Mouse (Mus musculus) megakaryocyte, adult 5-6 weeks (primary cell): ENCODE results near the gene Slc25a43. TPM values are rescaled to one million over a fixed set of nuclear protein-coding genes. Genes with fewer than 3 reads are reported as not detected.
"Not testable (repeated sequence)": the region's sequence is repeated elsewhere in the genome, so short reads cannot be mapped to it uniquely, and the experiment has no call there.

ENCODE experiments used
- ATAC-seq: 2 replicates; pipeline ENCODE4 v1.8.0; 2016; ENCODE audit warnings: mild to moderate bottlenecking, inconsistent platforms; ENCODE audit not compliant: poor library complexity, severe bottlenecking
- total RNA-seq, 2 experiments: library from RNA; stranded (forward) in 1 of 2; stranded (reverse) in 1 of 2; fragments of 153-499, 151-499 nt in 1 of 2; fragments of 221-1000, 200-1000 nt in 1 of 2; gene quantifications; 2 replicates each; pipeline versions ENCODE4 v1.2.3 to v1.2.4; 2015 to 2017

The Slc25a43 gene
- total RNA-seq, 2 experiments from 2014 or later: 1.3 to 3.9 TPM

DNA sequence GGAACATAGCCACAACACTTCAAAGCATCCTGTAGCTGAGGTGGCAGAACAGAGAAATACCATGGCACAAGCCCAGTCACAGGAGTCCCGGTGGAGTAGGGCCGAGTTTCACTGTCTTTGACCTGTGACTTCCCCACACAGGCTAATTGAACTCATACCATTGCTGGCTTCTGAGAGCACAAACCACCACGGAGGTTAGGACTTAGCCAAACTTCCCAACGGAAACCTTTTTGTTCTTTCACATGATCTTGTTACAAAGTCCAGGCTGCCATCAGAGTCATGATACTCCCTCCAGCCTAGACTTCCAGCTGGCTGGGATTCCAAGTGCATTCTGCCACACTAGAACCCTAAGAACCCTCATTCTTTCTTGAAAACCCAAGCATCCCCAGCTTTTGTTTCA, 34.2 kb downstream of the Slc25a43 start:
- ATAC-seq: no peak

DNA sequence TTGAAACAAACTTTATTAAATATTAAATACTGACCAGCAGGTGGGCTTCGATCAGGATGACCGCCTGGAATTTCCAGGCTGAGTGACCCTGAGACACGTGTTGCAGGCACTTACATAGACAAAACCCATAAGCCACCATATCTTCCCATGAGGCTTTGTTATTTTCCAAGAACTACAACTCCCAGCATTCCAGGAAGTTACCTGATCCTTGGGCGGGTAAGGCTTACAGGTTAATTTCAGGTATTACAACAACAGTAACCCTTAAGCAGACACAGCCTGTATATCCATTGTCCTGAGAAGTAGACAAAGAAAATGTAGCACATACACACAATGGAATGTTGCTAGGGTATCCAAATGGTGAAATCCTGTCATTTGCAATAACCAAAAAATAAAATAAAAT, 45.9 kb downstream of the Slc25a43 start:
- no peak for ATAC-seq

DNA sequence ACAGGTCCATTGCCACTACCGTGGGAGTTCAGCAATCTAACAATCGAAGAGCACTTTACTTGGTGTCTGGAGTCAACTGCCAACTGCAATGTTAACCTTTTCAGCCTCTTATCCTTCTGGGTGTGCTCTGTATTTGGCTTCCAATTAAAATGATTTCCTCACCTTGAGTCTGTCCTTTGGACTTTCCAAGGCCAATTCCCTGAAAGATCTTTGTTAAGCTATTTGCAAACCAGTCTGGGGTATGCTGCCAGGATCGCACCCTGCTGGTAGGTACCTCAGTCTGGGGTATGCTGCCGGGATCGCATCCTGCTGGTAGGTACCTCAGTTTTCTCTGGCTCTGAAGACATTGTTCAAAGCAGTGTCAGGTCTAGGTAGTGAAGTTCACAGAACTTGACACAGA, 51.1 kb downstream of the Slc25a43 start:
- no peak for ATAC-seq

GRCm38 (mm10) chrX:36795424-36796162, 52.1 kb downstream of the Slc25a43 start, which contains the start of gene Slc25a5:
Gene Slc25a5, plus strand, starts transcription at chrX:36795651.
- peak; percentile 96 for ATAC-seq

DNA sequence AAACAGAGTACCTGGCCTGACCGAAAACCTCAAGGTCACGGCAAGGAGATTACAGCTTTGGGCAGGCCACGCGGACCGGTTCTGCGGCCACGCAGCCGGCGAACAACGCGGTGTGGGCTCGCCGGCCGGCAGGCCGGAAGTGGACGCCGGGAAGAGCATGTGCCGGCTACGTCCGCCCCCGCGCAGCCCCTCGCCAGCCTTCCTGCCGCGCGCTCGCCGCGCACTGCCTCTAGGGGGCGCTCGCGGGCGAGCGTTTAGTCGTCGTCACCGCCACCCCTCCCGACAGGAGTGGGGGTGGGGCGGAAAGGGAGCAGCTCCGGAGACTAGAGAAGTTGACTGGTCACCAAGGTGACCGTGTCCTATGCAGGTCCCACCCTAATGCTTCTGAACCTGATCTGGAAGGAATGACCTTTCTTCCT, 52.7 kb downstream of the Slc25a43 start:
- ATAC-seq: peak; percentile 82

DNA sequence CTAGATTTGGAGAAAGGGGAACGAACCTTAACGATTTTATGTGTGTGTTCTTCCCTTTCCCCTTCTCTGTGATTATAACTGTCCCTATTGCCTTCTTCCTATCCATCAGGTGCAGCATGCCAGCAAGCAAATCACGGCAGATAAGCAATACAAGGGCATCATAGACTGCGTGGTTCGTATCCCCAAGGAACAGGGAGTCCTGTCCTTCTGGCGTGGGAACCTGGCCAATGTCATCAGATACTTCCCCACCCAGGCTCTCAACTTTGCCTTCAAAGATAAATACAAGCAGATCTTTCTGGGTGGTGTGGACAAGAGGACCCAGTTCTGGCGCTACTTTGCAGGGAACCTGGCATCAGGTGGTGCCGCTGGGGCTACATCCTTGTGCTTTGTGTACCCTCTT, 53.3 kb downstream of the Slc25a43 start:
- ATAC-seq: not testable (repeated sequence)

DNA sequence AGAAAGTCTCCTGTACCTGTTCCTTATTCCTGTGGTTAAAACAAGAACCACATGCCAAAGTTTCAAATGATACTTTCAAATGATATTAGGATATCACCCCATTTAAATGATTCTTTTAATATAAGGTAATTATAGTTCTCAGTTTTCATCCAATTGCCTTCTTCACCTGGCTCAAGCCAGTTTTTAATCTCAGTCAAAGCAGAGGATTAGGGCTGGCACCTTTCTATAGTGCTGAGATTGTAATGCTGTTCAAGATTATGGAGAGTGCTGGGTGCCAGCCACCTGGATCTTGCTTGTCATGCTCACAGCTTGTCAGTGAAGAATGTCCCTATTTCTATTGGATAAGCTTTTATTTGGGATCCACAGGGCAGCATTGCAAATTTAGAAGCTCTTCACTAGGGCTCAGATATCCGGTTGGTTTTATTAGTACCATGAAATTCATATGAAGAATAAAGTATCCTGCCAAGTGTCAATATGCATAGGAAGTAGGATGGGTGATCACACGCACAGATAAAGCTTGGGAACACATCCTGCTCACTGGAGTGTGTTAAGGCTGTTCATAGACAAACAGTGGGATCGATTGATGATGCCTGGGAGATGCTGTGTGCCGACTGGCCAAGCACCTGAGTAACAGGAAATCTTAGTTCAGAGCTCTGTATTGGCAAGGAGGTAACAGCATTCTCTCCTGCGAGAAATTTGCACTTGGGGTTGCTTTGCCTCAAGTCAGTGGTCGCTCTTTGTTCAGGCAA, 55.8 kb downstream of the Slc25a43 start:
- no peak for ATAC-seq

DNA sequence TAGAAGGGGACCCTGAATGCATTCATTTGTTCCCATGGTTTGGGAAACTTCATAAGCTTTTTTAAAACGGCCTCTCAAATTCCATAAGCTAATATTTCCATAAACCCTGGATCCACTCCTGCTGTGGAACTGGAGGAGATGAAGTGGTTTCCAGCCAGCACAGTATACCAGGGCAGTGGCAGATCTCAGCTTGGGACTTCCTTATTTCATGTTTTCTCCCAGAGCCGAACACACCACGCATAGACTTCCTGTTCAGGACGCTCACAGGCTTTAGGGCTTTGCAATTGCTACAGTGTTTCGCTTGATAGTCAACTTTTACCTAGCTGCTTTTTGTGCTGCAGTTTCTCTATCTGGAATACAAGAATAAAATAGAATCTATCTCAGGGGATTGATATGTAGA, 59.7 kb downstream of the Slc25a43 start:
- ATAC-seq: peak; percentile 62

- no peak for ATAC-seq
These were observed 60.7 kb downstream of the Slc25a43 start for GRCm38 (mm10) chrX:36804196-36804595.

- ATAC-seq: no peak
These were observed 62.2 kb downstream of the Slc25a43 start for GRCm38 (mm10) chrX:36805466-36806235.

DNA sequence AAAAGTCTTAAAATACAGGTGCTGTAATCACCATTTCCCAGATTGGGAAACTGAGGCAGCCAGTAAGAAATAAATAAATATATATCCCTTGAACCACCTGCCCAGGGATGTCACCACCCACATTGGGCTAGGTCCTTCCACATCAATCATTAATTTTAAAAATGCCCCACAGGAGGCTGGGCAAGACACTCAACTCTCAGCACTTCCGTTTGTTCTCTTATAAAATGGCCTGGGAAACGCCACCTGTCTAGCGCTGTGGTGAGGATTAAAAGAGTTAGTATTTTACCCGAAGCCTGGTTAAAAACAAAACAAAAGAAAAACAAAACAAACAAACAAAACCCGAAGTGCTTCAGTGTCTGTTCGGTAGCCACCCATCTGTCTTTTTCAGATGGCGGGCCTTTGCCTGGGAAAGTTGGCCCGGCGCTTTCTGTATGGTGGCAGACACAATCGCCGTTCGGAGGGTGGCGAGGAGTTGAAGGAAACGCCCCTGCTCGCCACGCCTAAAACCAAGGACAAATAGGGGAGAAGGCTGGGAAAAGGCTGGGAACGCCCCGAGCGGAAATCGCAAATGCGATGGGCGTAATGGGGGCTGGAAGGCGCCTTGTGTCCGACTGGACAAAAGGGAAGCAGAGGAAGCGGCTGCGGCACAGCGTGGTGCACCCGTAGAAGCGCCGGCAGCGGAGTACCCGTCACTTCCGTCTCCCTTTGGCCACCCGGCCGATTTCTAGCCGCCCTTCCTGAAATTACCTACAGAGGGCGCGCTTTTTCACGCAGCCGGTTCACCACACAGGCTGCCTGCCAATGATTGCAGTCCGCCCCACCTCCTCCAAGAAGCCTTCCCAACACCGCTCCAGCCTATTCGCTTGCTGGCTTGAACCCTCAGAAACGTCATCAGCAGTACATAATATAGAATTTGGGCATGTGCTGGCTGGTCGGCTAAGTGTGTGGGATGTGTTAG, 64.2 kb downstream of the Slc25a43 start:
- ATAC-seq: peak; percentile 94

DNA sequence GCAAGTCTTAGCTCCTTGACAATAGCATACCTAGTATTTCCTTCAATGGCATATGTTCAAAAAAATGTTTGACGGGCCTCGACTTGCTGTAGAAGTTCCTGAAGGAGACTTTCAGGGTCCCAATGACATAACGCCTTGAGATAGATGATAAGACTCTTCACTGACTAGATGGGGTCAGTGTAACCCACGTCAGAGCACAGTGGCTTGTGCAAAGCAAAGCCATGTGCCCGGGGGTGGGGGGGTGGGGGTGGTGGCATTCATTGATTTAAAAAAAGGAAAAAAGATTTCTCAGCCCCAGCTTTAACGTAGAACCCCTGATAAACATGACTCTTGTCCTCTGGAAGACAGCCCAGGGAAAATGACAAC, 64.8 kb downstream of the Slc25a43 start:
- no peak for ATAC-seq

GRCm38 (mm10) chrX:36811377-36811776, 67.9 kb downstream of the Slc25a43 start:
- no peak for ATAC-seq

- no peak for ATAC-seq
These were observed 70.8 kb downstream of the Slc25a43 start for GRCm38 (mm10) chrX:36814161-36814836.

DNA sequence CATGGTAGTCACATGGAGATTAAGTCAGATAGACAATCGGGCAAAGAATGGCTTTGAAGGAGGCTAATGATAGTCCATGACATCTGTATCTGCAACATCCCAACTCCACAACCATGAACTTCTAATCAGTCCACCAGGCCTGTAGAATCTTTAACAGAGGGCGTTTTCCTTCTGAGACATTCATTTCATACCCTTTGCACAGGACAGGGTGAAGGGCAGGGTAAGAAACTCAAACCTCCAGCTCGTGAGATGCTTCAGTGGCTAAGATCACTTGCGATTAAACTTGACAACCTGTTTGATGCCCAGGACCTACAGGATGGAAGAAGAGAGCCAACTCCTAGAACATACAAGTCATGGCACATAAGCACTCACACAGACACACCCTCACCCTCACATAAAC, 71.6 kb downstream of the Slc25a43 start:
- ATAC-seq: no peak

DNA sequence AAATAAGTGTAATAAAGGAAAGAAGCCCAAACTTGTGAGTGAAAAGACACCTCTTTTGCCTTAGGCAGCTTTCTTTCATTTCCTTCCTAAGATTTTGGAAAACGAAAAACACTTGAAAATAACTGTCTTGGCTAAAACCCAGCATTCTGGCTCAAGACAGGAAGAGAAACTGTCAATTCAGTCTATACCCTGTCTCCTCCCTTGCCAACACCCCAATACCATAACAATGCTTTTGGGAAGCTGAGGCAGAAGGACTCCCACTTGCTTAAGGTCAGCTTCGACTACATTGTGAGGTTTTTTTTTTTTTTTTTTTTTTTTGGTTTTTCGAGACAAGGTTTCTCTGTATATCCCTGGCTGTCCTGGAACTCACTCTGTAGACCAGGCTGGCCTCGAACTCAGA, 72.0 kb downstream of the Slc25a43 start:
- peak; percentile 52; the same call in 1 of the 2 replicates for ATAC-seq

DNA sequence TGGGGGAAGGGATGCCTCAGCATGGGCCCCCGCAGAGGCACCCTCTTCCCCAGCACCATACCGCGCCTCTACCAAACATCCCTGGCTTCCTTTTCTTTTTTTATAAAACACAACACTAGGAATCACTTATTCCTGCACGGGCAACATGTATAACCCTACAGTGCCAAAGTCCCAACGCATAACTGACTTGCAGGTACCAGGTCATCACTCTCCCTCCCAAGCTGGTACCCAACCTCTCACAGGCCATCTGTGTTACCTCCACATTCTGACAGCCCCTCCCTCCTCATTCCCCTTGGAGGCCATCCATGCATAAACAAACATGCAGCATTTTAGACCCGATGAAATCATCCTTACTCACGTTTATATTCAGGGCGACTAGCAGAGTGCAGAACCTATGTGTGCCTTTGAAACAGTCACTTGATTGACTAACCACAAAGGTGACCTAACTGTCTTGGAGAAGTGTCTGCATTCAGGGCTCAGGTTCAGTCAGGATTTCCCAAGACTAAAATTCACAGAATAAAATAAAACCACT, 73.0 kb downstream of the Slc25a43 start:
- no peak for ATAC-seq

GRCm38 (mm10) chrX:36816953-36817441, 73.5 kb downstream of the Slc25a43 start:
- no peak for ATAC-seq

DNA sequence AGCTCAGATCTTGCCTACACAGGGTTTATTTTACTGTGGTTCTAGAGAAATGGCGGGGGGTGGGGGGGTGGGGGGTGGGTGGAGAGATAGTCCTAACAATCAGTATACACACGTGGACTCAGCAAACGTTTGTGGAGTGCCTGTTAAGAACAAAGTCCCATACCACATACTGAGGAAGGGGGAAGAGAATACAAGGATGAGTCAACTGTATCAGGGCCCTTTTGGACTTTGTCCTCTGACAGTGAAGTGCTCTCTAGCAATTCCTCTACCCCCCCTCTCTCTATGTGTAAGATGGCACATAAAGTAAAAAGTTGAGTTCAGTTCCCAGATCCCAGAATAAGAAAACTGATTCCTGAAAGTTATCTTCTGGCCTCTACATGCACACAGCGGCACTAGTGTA, 76.1 kb downstream of the Slc25a43 start:
- no peak for ATAC-seq
